ENCODE assay signal across 1 mouse cellular context in the genomic region with DNA sequence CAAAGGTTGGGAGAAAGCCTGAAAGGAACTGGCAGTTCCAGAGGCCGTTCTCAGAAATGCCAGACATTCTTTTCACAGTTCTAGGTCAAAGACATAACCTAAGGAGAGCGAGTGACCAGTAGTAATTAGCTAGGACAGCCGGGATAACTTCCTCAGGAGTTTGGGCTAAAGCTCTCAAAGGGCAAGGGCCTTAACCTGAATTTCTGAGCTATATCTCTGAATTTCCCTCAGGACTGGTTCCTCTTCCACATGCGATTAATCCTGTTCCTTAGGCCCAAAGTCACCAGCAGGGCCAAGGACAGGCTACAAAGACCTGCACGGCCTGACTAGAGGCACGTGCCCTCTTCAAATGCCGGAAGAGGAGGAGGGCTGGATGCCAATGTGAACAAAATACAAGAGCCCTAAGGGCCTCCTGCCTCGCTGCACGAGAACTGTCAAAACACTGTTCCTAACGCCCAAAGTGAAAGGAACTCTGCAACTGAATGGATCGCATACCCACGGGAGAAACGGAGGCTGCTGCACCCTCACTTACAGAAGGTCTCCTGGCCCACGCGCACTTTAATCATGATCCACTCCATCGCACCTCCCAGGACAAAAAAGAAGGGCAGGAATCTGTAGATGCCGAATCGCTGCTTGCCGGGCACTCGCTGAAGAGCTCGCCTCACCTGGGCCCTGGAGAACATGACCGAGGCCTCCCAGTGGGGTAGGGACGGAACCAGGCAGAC.
TF ChIP-seq lines count a peak whose summit lies in the region.

No protein-coding gene starts in this region.

TF ChIP-seq in CH12.LX, 34 proteins besides CTCF, POLR2A, EP300 and RAD21 (continued from another document):
- TF ChIP-seq MEF2A (IDR thresholded peaks at IDR 0.05; ENCODE audit: borderline replicate concordance, low read depth, low read length) (0 out of 2 replicates have a peak, but pooled peaks have one; percentile 5), UBTF (IDR thresholded peaks at IDR 0.05; ENCODE audit: low read depth, low read length) (no peak), SIN3A (IDR thresholded peaks at IDR 0.05; ENCODE audit: low read length) (peak; percentile 79), USF1 (IDR thresholded peaks at IDR 0.05; ENCODE audit: low read depth, low read length) (peak; percentile 40; the same call in 1 of the 2 replicates), MXI1 (IDR thresholded peaks at IDR 0.05; ENCODE audit: low read depth, low read length) (peak; percentile 73; the same call in 1 of the 2 replicates), JUN (IDR thresholded peaks at IDR 0.05; ENCODE audit: insufficient read depth, low read depth, low read length) (no peak), PAX5 (IDR thresholded peaks at IDR 0.05; ENCODE audit: low read length) (no peak), MAZ (IDR thresholded peaks at IDR 0.05; ENCODE audit: low read depth, low read length) (no peak), CHD1 (IDR thresholded peaks at IDR 0.05; ENCODE audit: low read depth, low read length) (no peak), ZKSCAN1 (IDR thresholded peaks at IDR 0.05; ENCODE audit: borderline replicate concordance, low read depth, low read length) (no peak)
